Mouse (Mus musculus) G1E (cell line): ENCODE results near the gene Dlst. TPM values are rescaled to one million over a fixed set of nuclear protein-coding genes. Genes with fewer than 3 reads are reported as not detected.

Source experiments
- ATAC-seq: 2 replicates; pipeline ENCODE4 v1.8.0; 2016; ENCODE audit warnings: mild to moderate bottlenecking; ENCODE audit not compliant: insufficient number of reproducible peaks, poor library complexity, low FRiP score, severe bottlenecking; ENCODE audit errors: extremely low read depth
- DNase-seq: peaks from one replicate; pipeline ENCODE4 v3.0.0; 2012; ENCODE audit warnings: low spot score
- H3K27me3 ChIP-seq: 2 replicates; pipeline ENCODE4 v1.6.1; 2012; ENCODE audit warnings: mild to moderate bottlenecking, low read length, inconsistent platforms; ENCODE audit not compliant: insufficient read depth
- H3K36me3 ChIP-seq: replicated peaks from 2 replicates; pipeline ENCODE3; 2012; ENCODE audit warnings: mild to moderate bottlenecking, inconsistent platforms
- H3K4me1 ChIP-seq: 2 replicates; pipeline ENCODE4 v1.6.1; 2012; ENCODE audit warnings: low read depth, low read length, inconsistent platforms, mixed read lengths; ENCODE audit not compliant: insufficient read depth
- H3K4me3 ChIP-seq: 2 replicates; pipeline ENCODE4 v1.5.1; 2012; ENCODE audit warnings: low read depth, mild to moderate bottlenecking, inconsistent platforms, low read length, moderate library complexity, mixed read lengths
- H3K9me3 ChIP-seq: replicated peaks from 2 replicates; pipeline ENCODE4 v1.6.1; 2012; ENCODE audit warnings: inconsistent platforms
- CTCF ChIP-seq: IDR thresholded peaks from 2 replicates; pipeline ENCODE4 v1.5.1; 2012; ENCODE audit warnings: low read depth, low read length, inconsistent platforms, mixed read lengths
- GATA1 ChIP-seq: IDR thresholded peaks from 2 replicates; pipeline ENCODE4 v1.6.1; 2012; ENCODE audit warnings: borderline replicate concordance, low read length, inconsistent platforms, mixed read lengths
- GATA2 ChIP-seq: IDR thresholded peaks from 2 replicates; pipeline ENCODE4 v1.6.1; 2012; ENCODE audit warnings: low read depth, low read length, inconsistent platforms, borderline replicate concordance
- POLR2AphosphoS5 ChIP-seq: IDR thresholded peaks from 2 replicates; pipeline ENCODE4 v1.6.1; 2012; ENCODE audit warnings: low read depth, low read length, inconsistent platforms; ENCODE audit not compliant: insufficient replicate concordance
- TAL1 ChIP-seq: conservative IDR thresholded peaks from 2 replicates; pipeline ENCODE4 v1.6.1; 2012; ENCODE audit warnings: low read depth, low read length, inconsistent platforms, mixed read lengths
- polyA plus RNA-seq: library from polyadenylated mRNA; stranded (reverse); fragments of >175 nt; gene quantifications from 2 replicates; pipeline ENCODE4 v1.2.3, GENCODE M21; 2012
- total RNA-seq, 2 experiments: library from RNA; stranded (forward) in 1 of 2; stranded (reverse) in 1 of 2; fragments of 200-1000 nt in 1 of 2; fragments of >200 nt in 1 of 2; fragmentation: Nextera tagmentation in 1 of 2; gene quantifications; 2 replicates each; pipeline ENCODE4 v1.2.3; 2014 to 2017

The Dlst gene
- total and polyA plus RNA-seq, 3 experiments, result 213 to 728 (median 221) TPM

GRCm38 (mm10) chr12:85123645-85124044, 13.0 kb downstream of the Dlst start:
- Histone ChIP-seq H3K36me3 (peaks cover 98% of the 10 kb centered on the region), H3K9me3 (no peaks in the 10 kb centered on the region), H3K27me3 (no peaks in the 10 kb centered on the region), H3K4me1 (no peaks in the 10 kb centered on the region; the same call in 1 of the 2 replicates), H3K4me3 (no peak overlapping the region)
- no peak for DNase-seq
- no peak for TF ChIP-seq POLR2AphosphoS5
- no peak for TF ChIP-seq CTCF
- TF ChIP-seq GATA2, result no peak
- no peak for TF ChIP-seq TAL1
- no peak for TF ChIP-seq GATA1
- ATAC-seq, result no peak

- no peaks in the 10 kb centered on the region for H3K27me3 ChIP-seq
- no peak overlapping the region for H3K4me3 ChIP-seq
- ATAC-seq, result no peak
- H3K9me3 ChIP-seq, result no peaks in the 10 kb centered on the region
- no peak for TF ChIP-seq TAL1
- TF ChIP-seq GATA2, result no peak
- no peak for TF ChIP-seq POLR2AphosphoS5
- no peak for TF ChIP-seq CTCF
- no peak for TF ChIP-seq GATA1
- H3K4me1 ChIP-seq, result no peaks in the 10 kb centered on the region; the same call in 1 of the 2 replicates
- no peak for DNase-seq
- peaks cover 96% of the 10 kb centered on the region for H3K36me3 ChIP-seq
Observed at GRCm38 (mm10) chr12:85124751-85125150, 14.1 kb downstream of the Dlst start.

- Histone ChIP-seq H3K36me3 (peaks cover 95% of the 10 kb centered on the region), H3K4me1 (no peaks in the 10 kb centered on the region; the same call in 1 of the 2 replicates), H3K27me3 (no peaks in the 10 kb centered on the region), H3K9me3 (no peaks in the 10 kb centered on the region), H3K4me3 (no peak overlapping the region)
- ATAC-seq (no peak), DNase-seq (no peak)
- no peak for TF ChIP-seq GATA1
- TF ChIP-seq CTCF, result no peak
- TF ChIP-seq TAL1, result no peak
- TF ChIP-seq GATA2, result no peak
- no peak for TF ChIP-seq POLR2AphosphoS5
Observed at GRCm38 (mm10) chr12:85126986-85127603, 16.5 kb downstream of the Dlst start.

GRCm38 (mm10) chr12:85129426-85129978, 18.9 kb downstream of the Dlst start:
- no peak; the same call in 1 of the 2 replicates for ATAC-seq
- no peak for DNase-seq
- H3K4me3 ChIP-seq, result no peak overlapping the region
- H3K36me3 ChIP-seq, result peaks cover 95% of the 10 kb centered on the region
- TF ChIP-seq GATA1, result no peak
- TF ChIP-seq CTCF, result no peak
- TF ChIP-seq POLR2AphosphoS5, result no peak
- TF ChIP-seq GATA2, result no peak
- TF ChIP-seq TAL1, result no peak
- H3K9me3 ChIP-seq, result no peaks in the 10 kb centered on the region
- H3K4me1 ChIP-seq, result peaks cover 22% of the 10 kb centered on the region
- no peaks in the 10 kb centered on the region for H3K27me3 ChIP-seq

GRCm38 (mm10) chr12:85131361-85131760, 20.7 kb downstream of the Dlst start:
- H3K4me1 ChIP-seq, result peaks cover 29% of the 10 kb centered on the region
- no peak for DNase-seq
- ATAC-seq, result no peak
- no peak overlapping the region for H3K4me3 ChIP-seq
- TF ChIP-seq TAL1 (no peak), GATA2 (no peak), GATA1 (no peak), CTCF (no peak), POLR2AphosphoS5 (no peak)
- peaks cover 96% of the 10 kb centered on the region for H3K36me3 ChIP-seq
- no peaks in the 10 kb centered on the region for H3K27me3 ChIP-seq
- no peaks in the 10 kb centered on the region for H3K9me3 ChIP-seq

GRCm38 (mm10) chr12:85134043-85134794, 23.6 kb downstream of the Dlst start:
- DNase-seq (peak; percentile 60), ATAC-seq (peak; percentile 52; the same call in 1 of the 2 replicates)
- Histone ChIP-seq H3K27me3 (peaks cover 8% of the 10 kb centered on the region; the same call in 1 of the 2 replicates), H3K4me3 (no peak overlapping the region), H3K4me1 (peaks cover 32% of the 10 kb centered on the region), H3K9me3 (no peaks in the 10 kb centered on the region), H3K36me3 (peaks cover 73% of the 10 kb centered on the region)
- TF ChIP-seq CTCF (no peak), POLR2AphosphoS5 (0 out of 2 replicates have a peak, but pooled peaks have one; percentile 57), GATA2 (no peak), GATA1 (no peak), TAL1 (peak; percentile 49)
